Mouse (Mus musculus) CD4-positive, CD25-positive, alpha-beta regulatory T cell, adult 4 months (primary cell): ENCODE measurements at regions not wholly inside any gene's neighbourhood (a gene's known extent, or its start where the extent isn't known, plus 50 kb on each side); places are given as distances from the start of the nearest gene placed in this dataset.

Experiments used
- ATAC-seq: one replicate; pipeline ENCODE4 v1.8.0; 2017

- no peak for ATAC-seq
Measured at GRCm38 (mm10) chr12:86579716-86580115, 98.8 kb upstream of the Vash1 start.

GRCm38 (mm10) chr12:86580132-86580718 is 98.3 kb upstream of the Vash1 start:
- ATAC-seq = no peak

- no peak for ATAC-seq
Measured at GRCm38 (mm10) chr12:86582076-86582475, 96.4 kb upstream of the Vash1 start.

GRCm38 (mm10) chr12:86588010-86588409 is 90.5 kb upstream of the Vash1 start:
- ATAC-seq = no peak

GRCm38 (mm10) chr12:86592509-86592908 is 86.0 kb upstream of the Vash1 start:
- ATAC-seq = peak; percentile 82

GRCm38 (mm10) chr12:86594647-86595046 is 83.9 kb upstream of the Vash1 start:
- ATAC-seq = no peak

- no peak for ATAC-seq
Measured at GRCm38 (mm10) chr12:86600041-86600440, 78.5 kb upstream of the Vash1 start.

- ATAC-seq = no peak
Measured at GRCm38 (mm10) chr12:86603521-86603920, 75.0 kb upstream of the Vash1 start.

GRCm38 (mm10) chr12:86612431-86613040 is 66.0 kb upstream of the Vash1 start:
- ATAC-seq = no peak

- no peak for ATAC-seq
Measured at GRCm38 (mm10) chr12:86614156-86614555, 64.3 kb upstream of the Vash1 start.

GRCm38 (mm10) chr12:86616327-86616726 is 62.2 kb upstream of the Vash1 start:
- ATAC-seq = no peak

- no peak for ATAC-seq
Measured at GRCm38 (mm10) chr12:86624195-86624594, 54.3 kb upstream of the Vash1 start.

- no peak for ATAC-seq
Measured at GRCm38 (mm10) chr12:86626684-86627083, 51.8 kb upstream of the Vash1 start.

- ATAC-seq = no peak
Measured at GRCm38 (mm10) chr12:86628050-86628782, 50.3 kb upstream of the Vash1 start.
